Comparison of ENCODE assay signal across 22 mouse cellular contexts in genomic region chr7:74844306-74844929, GRCm38 (mm10).
DNase-seq lines count a peak whose midpoint lies in the region; ATAC-seq lines count a peak whose summit lies in the region.
"Had no signal": no experiment of that assay in that cellular context is flagged by ENCODE, and none has a peak within 500 bp of the region (broad histone marks: within the 10 kb centered on the region; RNA-seq: fewer than 3 reads in every experiment).

No protein-coding gene starts in this region.

- no peaks in the 10 kb centered on the region for H3K36me3 ChIP-seq in midbrain, embryonic 12.5 days
- no peaks in the 10 kb centered on the region for H3K36me3 ChIP-seq in midbrain, embryonic 14.5 days (ENCODE audit: control insufficient read depth, insufficient read depth, low read length)
- no peaks in the 10 kb centered on the region for H3K36me3 ChIP-seq in embryonic facial prominence, embryonic 11.5 days (replicated peaks; ENCODE audit: control insufficient read depth, insufficient read depth, low read depth, low read length)
- H3K36me3 ChIP-seq in forebrain, embryonic 14.5 days (ENCODE audit: control insufficient read depth, insufficient read depth, low read length) = no peaks in the 10 kb centered on the region
- no peaks in the 10 kb centered on the region for H3K36me3 ChIP-seq in liver, embryonic 11.5 days (ENCODE audit: control insufficient read depth, insufficient read depth, low read length)
- H3K36me3 ChIP-seq: liver, embryonic 12.5 days had no signal

- ATAC-seq in midbrain, embryonic 12.5 days (ENCODE audit: low FRiP score, low read depth) = peak; percentile 44
- no peak for ATAC-seq in midbrain, embryonic 14.5 days (ENCODE audit: low FRiP score, low TSS enrichment)
- 0 out of 2 replicates have a peak, but pooled peaks have one; percentile 18 for ATAC-seq in embryonic facial prominence, embryonic 11.5 days (replicated peaks; ENCODE audit: insufficient number of reproducible peaks, low FRiP score, low TSS enrichment, low read depth)
- ATAC-seq in forebrain, embryonic 14.5 days = peak; percentile 55
- ATAC-seq in liver, embryonic 11.5 days (replicated peaks; ENCODE audit: low FRiP score) = no peak
- ATAC-seq: liver, embryonic 12.5 days had no signal

- H3K9me3 ChIP-seq in midbrain, embryonic 12.5 days = no peaks in the 10 kb centered on the region
- no peaks in the 10 kb centered on the region for H3K9me3 ChIP-seq in midbrain, embryonic 14.5 days (ENCODE audit: control insufficient read depth, low read length)
- no peaks in the 10 kb centered on the region for H3K9me3 ChIP-seq in embryonic facial prominence, embryonic 11.5 days (replicated peaks; ENCODE audit: control insufficient read depth, low read length)
- no peaks in the 10 kb centered on the region for H3K9me3 ChIP-seq in forebrain, embryonic 14.5 days (replicated peaks; ENCODE audit: control insufficient read depth, low read length)
- H3K9me3 ChIP-seq in liver, embryonic 11.5 days (ENCODE audit: control insufficient read depth, low read length) = no peaks in the 10 kb centered on the region
- H3K9me3 ChIP-seq: liver, embryonic 12.5 days had no signal

- H3K9ac ChIP-seq in midbrain, embryonic 12.5 days (replicated peaks) = no peak overlapping the region
- no peak overlapping the region for H3K9ac ChIP-seq in midbrain, embryonic 14.5 days (replicated peaks; ENCODE audit: low read length)
- H3K9ac ChIP-seq in embryonic facial prominence, embryonic 11.5 days (replicated peaks; ENCODE audit: low read length) = no peak overlapping the region
- H3K9ac ChIP-seq in forebrain, embryonic 14.5 days (ENCODE audit: low read length) = no peak overlapping the region
- no peak overlapping the region for H3K9ac ChIP-seq in liver, embryonic 11.5 days (ENCODE audit: low read depth, low read length)
- H3K9ac ChIP-seq: liver, embryonic 12.5 days; lung, embryonic 14.5 days had no signal

- peak overlapping the region; percentile 42 for H3K27ac ChIP-seq in midbrain, embryonic 12.5 days (replicated peaks)
- no peak overlapping the region for H3K27ac ChIP-seq in midbrain, embryonic 14.5 days (replicated peaks; ENCODE audit: low read depth, low read length)
- H3K27ac ChIP-seq in embryonic facial prominence, embryonic 11.5 days (replicated peaks; ENCODE audit: low read depth, low read length) = no peak overlapping the region
- H3K27ac ChIP-seq in forebrain, embryonic 14.5 days (ENCODE audit: low read depth, low read length) = peak overlapping the region; percentile 33; the same call in 1 of the 2 replicates
- H3K27ac ChIP-seq in liver, embryonic 11.5 days (ENCODE audit: low read depth, low read length) = no peak overlapping the region
- H3K27ac ChIP-seq: heart, adult 2 months; kidney, postnatal 0 days; liver, embryonic 12.5 days had no signal

- H3K27me3 ChIP-seq in midbrain, embryonic 12.5 days = no peaks in the 10 kb centered on the region
- H3K27me3 ChIP-seq in midbrain, embryonic 14.5 days (ENCODE audit: control insufficient read depth, insufficient read depth, low read length) = no peaks in the 10 kb centered on the region
- no peaks in the 10 kb centered on the region for H3K27me3 ChIP-seq in embryonic facial prominence, embryonic 11.5 days (ENCODE audit: control insufficient read depth, insufficient read depth, low read length)
- H3K27me3 ChIP-seq in forebrain, embryonic 14.5 days (replicated peaks; ENCODE audit: control insufficient read depth, insufficient read depth, low read length) = no peaks in the 10 kb centered on the region
- no peaks in the 10 kb centered on the region for H3K27me3 ChIP-seq in liver, embryonic 11.5 days (replicated peaks; ENCODE audit: control insufficient read depth, insufficient read depth, low read length)
- H3K27me3 ChIP-seq: liver, embryonic 12.5 days had no signal

- DNase-seq in midbrain, embryonic 14.5 days = no peak
- DNase-seq in embryonic facial prominence, embryonic 11.5 days (ENCODE audit: low spot score) = no peak
- peak; percentile 33 for DNase-seq in forebrain, embryonic 14.5 days (ENCODE audit: low spot score)
- no peak for DNase-seq in c-Kit-positive CD71-positive TER-119-positive erythroid progenitor cells, embryonic 14.5 days (ENCODE audit: low spot score)
- DNase-seq in heart, postnatal 4 days = no peak
- no peak for DNase-seq in liver, embryonic 11.5 days (ENCODE audit: low spot score)
- DNase-seq: adrenal gland, adult 8-10 months; cerebellum, adult 9-11 months; gastrocnemius, postnatal 25 days; heart, adult 2 months; heart, postnatal 36 days; kidney, adult 18-20 months; left cerebral cortex, postnatal 4 days; lung, embryonic 14.5 days; lung, postnatal 36 days; retina, postnatal 1 day; right cerebral cortex, postnatal 4 days; thymus, adult 2 months had no signal

- peaks cover 13% of the 10 kb centered on the region for H3K4me1 ChIP-seq in midbrain, embryonic 12.5 days
- H3K4me1 ChIP-seq in midbrain, embryonic 14.5 days (ENCODE audit: control insufficient read depth, insufficient read depth, low read length) = peaks cover 3% of the 10 kb centered on the region; the same call in 1 of the 2 replicates
- peaks cover 3% of the 10 kb centered on the region; the same call in 1 of the 2 replicates for H3K4me1 ChIP-seq in embryonic facial prominence, embryonic 11.5 days (ENCODE audit: control insufficient read depth, insufficient read depth, low read length)
- peaks cover 9% of the 10 kb centered on the region for H3K4me1 ChIP-seq in forebrain, embryonic 14.5 days (ENCODE audit: control insufficient read depth, insufficient read depth, low read length)
- no peaks in the 10 kb centered on the region for H3K4me1 ChIP-seq in liver, embryonic 11.5 days (replicated peaks; ENCODE audit: control insufficient read depth, insufficient read depth, low read length)
- H3K4me1 ChIP-seq: liver, embryonic 12.5 days had no signal

- WGBS in midbrain, embryonic 12.5 days = 12% methylated on average over 6 of the region's 6 CpGs
- whole genome bisulfite sequencing in midbrain, embryonic 14.5 days = 7% methylated on average over 6 of the region's 6 CpGs
- 24% methylated on average over 6 of the region's 6 CpGs for WGBS in embryonic facial prominence, embryonic 11.5 days
- 4% methylated on average over 6 of the region's 6 CpGs for WGBS in forebrain, embryonic 14.5 days
- WGBS in liver, embryonic 11.5 days = 49% methylated on average over 6 of the region's 6 CpGs

- no peak overlapping the region for H3K4me3 ChIP-seq in midbrain, embryonic 12.5 days
- no peak overlapping the region for H3K4me3 ChIP-seq in midbrain, embryonic 14.5 days (replicated peaks; ENCODE audit: low read depth, low read length)
- H3K4me3 ChIP-seq in embryonic facial prominence, embryonic 11.5 days (ENCODE audit: low read depth, low read length) = no peak overlapping the region
- H3K4me3 ChIP-seq in forebrain, embryonic 14.5 days (ENCODE audit: low read depth, low read length) = no peak overlapping the region
- H3K4me3 ChIP-seq in liver, embryonic 11.5 days (ENCODE audit: low read depth, low read length) = no peak overlapping the region
- H3K4me3 ChIP-seq: erythroblast, embryonic 14.5 days; heart, adult 2 months; liver, embryonic 12.5 days had no signal

- no peak overlapping the region for H3K4me2 ChIP-seq in midbrain, embryonic 12.5 days (replicated peaks)
- H3K4me2 ChIP-seq in midbrain, embryonic 14.5 days (ENCODE audit: low read length) = no peak overlapping the region
- no peak overlapping the region for H3K4me2 ChIP-seq in embryonic facial prominence, embryonic 11.5 days (ENCODE audit: low read depth, low read length)
- no peak overlapping the region for H3K4me2 ChIP-seq in forebrain, embryonic 14.5 days (ENCODE audit: low read length)
- no peak overlapping the region for H3K4me2 ChIP-seq in liver, embryonic 11.5 days
- H3K4me2 ChIP-seq: liver, embryonic 12.5 days; lung, embryonic 14.5 days had no signal

Comparison
In these comparisons a context has a peak if more than half of its experiments do, and no peak if none do; other contexts are left out.
1. ATAC-seq: peak in midbrain, embryonic 12.5 days (single experiment), embryonic facial prominence, embryonic 11.5 days (single experiment) and forebrain, embryonic 14.5 days (single experiment); none in midbrain, embryonic 14.5 days (single experiment) and liver, embryonic 11.5 days (single experiment).
2. H3K27ac ChIP-seq: peak in midbrain, embryonic 12.5 days (single experiment) and forebrain, embryonic 14.5 days (single experiment); none in midbrain, embryonic 14.5 days (single experiment), embryonic facial prominence, embryonic 11.5 days (single experiment) and liver, embryonic 11.5 days (single experiment).